Mouse (Mus musculus): ENCODE measurements at regions not wholly inside any gene's neighbourhood (a gene's known extent, or its start where the extent isn't known, plus 50 kb on each side); places are given as distances from the start of the nearest gene placed in this dataset.

DNA sequence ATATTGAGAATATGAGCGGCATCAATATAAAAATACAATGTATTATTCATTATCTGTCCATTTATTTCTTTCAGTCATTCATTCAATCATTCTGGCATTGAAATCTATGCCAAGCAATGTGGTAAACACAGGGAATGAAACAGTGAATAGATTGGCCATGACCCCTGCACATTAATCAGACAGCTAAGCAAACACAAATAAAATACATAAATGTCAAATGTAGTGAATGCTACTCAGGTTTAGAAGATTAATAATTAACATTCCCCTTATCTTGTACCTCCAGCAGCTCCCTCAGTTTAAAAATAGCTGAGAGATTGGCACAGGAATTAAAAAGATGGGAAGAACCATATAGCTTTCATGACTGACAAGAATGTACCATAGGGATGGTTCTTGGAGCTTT, 77.0 kb upstream of the Dazl start:
- TF ChIP-seq CTCF (IDR thresholded peaks at IDR 0.05; ENCODE audit: low read depth) (no peak), EP300 (optimal IDR thresholded peaks at IDR 0.05) (no peak)
